In genomic region chr15:79882623-79883267, GRCm38 (mm10) we compare ENCODE assay signal across 8 mouse cellular contexts. TPM values are rescaled to one million over a fixed set of nuclear protein-coding genes. Genes with fewer than 3 reads are reported as not detected.
DNase-seq lines count a peak whose midpoint lies in the region; ATAC-seq and TF ChIP-seq lines count a peak whose summit lies in the region.

No protein-coding gene starts in this region.

- H3K4me3 ChIP-seq in megakaryocyte, embryonic 14.5 days (replicated peaks), result peak overlapping the region; percentile 90
- peak overlapping the region; percentile 46 for H3K4me3 ChIP-seq in cerebellum, adult 2 months (replicated peaks; ENCODE audit: insufficient read depth, low read depth, low read length)
- peak overlapping the region; percentile 60 for H3K4me3 ChIP-seq in heart, embryonic 13.5 days
- peak overlapping the region; percentile 50 for H3K4me3 ChIP-seq in left cerebral cortex, adult 2 months
- H3K4me3 ChIP-seq in midbrain, embryonic 16.5 days (ENCODE audit: low read depth, low read length), result peak overlapping the region; percentile 46

- peak overlapping the region; percentile 80 for H3K9ac ChIP-seq in heart, embryonic 13.5 days
- H3K9ac ChIP-seq in midbrain, embryonic 16.5 days (ENCODE audit: low read depth, low read length), result peak overlapping the region; percentile 70

- peaks cover 20% of the 10 kb centered on the region for H3K4me1 ChIP-seq in megakaryocyte, embryonic 14.5 days
- no peaks in the 10 kb centered on the region for H3K4me1 ChIP-seq in cerebellum, adult 2 months (ENCODE audit: control insufficient read depth, insufficient read depth, low read length)
- peaks cover 31% of the 10 kb centered on the region for H3K4me1 ChIP-seq in heart, embryonic 13.5 days
- H3K4me1 ChIP-seq in midbrain, embryonic 16.5 days (ENCODE audit: control insufficient read depth, insufficient read depth, low read length), result peaks cover 7% of the 10 kb centered on the region; the same call in 1 of the 2 replicates

- no peaks in the 10 kb centered on the region for H3K9me3 ChIP-seq in megakaryocyte, embryonic 14.5 days
- no peaks in the 10 kb centered on the region for H3K9me3 ChIP-seq in heart, embryonic 13.5 days
- no peaks in the 10 kb centered on the region for H3K9me3 ChIP-seq in midbrain, embryonic 16.5 days (replicated peaks; ENCODE audit: control insufficient read depth, low read length, poor library complexity, severe bottlenecking)

- intact Hi-C loops in left cerebral cortex, adult 2 months (cut with DNase I), result loop anchor here (1.0 to 5.0 kb wide), 3 partner anchors 44 to 130 kb away; partner anchors contain the start of genes Cbx6 and Npcd

- peaks cover 22% of the 10 kb centered on the region for H3K27me3 ChIP-seq in megakaryocyte, embryonic 14.5 days (replicated peaks)
- H3K27me3 ChIP-seq in cerebellum, adult 2 months (ENCODE audit: control insufficient read depth, insufficient read depth, low read length), result no peaks in the 10 kb centered on the region
- no peaks in the 10 kb centered on the region for H3K27me3 ChIP-seq in heart, embryonic 13.5 days (replicated peaks)
- no peaks in the 10 kb centered on the region for H3K27me3 ChIP-seq in midbrain, embryonic 16.5 days (ENCODE audit: control insufficient read depth, insufficient read depth, low read depth, low read length)

- TF ChIP-seq CTCF in cerebellum, adult 2 months (IDR thresholded peaks at IDR 0.05; ENCODE audit: borderline replicate concordance, insufficient read depth, low read depth, low read length), result no peak
- TF ChIP-seq CTCF in left cerebral cortex, adult 2 months (IDR thresholded peaks at IDR 0.05), result no peak

- H3K4me2 ChIP-seq in heart, embryonic 13.5 days, result peak overlapping the region; percentile 74
- H3K4me2 ChIP-seq in midbrain, embryonic 16.5 days (ENCODE audit: low read length), result peak overlapping the region; percentile 91

- no peak for ATAC-seq in megakaryocyte, adult 5-6 weeks (ENCODE audit: poor library complexity, severe bottlenecking)
- no peak for ATAC-seq in heart, embryonic 13.5 days (ENCODE audit: extremely low read depth, insufficient number of reproducible peaks, low FRiP score, low TSS enrichment)
- peak; percentile 90 for ATAC-seq in midbrain, embryonic 16.5 days

- WGBS in cerebellum, adult 2 months, result 18% methylated on average over 19 of the region's 19 CpGs
- WGBS in heart, embryonic 13.5 days, result 28% methylated on average over 19 of the region's 19 CpGs
- 12% methylated on average over 19 of the region's 19 CpGs for WGBS in midbrain, embryonic 16.5 days

- peak; percentile 44; the same call in 1 of the 2 replicates for TF ChIP-seq POLR2A in cerebellum, adult 2 months (IDR thresholded peaks at IDR 0.05; ENCODE audit: borderline replicate concordance, insufficient read depth, low read length)

- peak overlapping the region; percentile 24 for H3K27ac ChIP-seq in cerebellum, adult 2 months (ENCODE audit: insufficient read depth, low read length)
- H3K27ac ChIP-seq in heart, embryonic 13.5 days (replicated peaks), result no peak overlapping the region
- H3K27ac ChIP-seq in left cerebral cortex, adult 2 months, result peak overlapping the region; percentile 94
- H3K27ac ChIP-seq in midbrain, embryonic 16.5 days (ENCODE audit: low read length), result peak overlapping the region; percentile 96

- peak; percentile 62 to 71 for DNase-seq in cerebellum, adult 2 months
- peak; percentile 57 to 58 for DNase-seq in left cerebral cortex, adult 2 months (ENCODE audit: extremely low spot score in 1 of 2, low spot score in 2 of 2)
- DNase-seq in urinary bladder, adult 18-20 months (ENCODE audit: low spot score in 2 of 2), result no peak
- DNase-seq in gastrocnemius, postnatal 10 days, result no peak

- H3K36me3 ChIP-seq in megakaryocyte, embryonic 14.5 days (replicated peaks; ENCODE audit: low read length), result no peaks in the 10 kb centered on the region
- no peaks in the 10 kb centered on the region for H3K36me3 ChIP-seq in heart, embryonic 13.5 days
- H3K36me3 ChIP-seq in midbrain, embryonic 16.5 days (ENCODE audit: control insufficient read depth, insufficient read depth, low read length), result no peaks in the 10 kb centered on the region

RNA-seq across cellular contexts. Expression of gene Apobec3, which starts 8.7 kb away (rescaled TPM):
- 0.81 and 1.1 TPM in 2 replicates for polyA plus RNA-seq in megakaryocyte, embryonic 14.5 days (2012; ENCODE audit: insufficient read depth, low replicate concordance)
- total RNA-seq in megakaryocyte, adult 5-6 weeks (2015), result 129 and 148 TPM in 2 replicates
- total RNA-seq in megakaryocyte, adult 5-6 weeks (2017), result 124 and 125 TPM in 2 replicates
- polyA plus RNA-seq in cerebellum, adult 2 months (2012; rRNA removed), result 3.3 and 3.6 TPM in 2 replicates
- polyA plus RNA-seq in heart, embryonic 13.5 days (2015; fragmentation: Nextera tagmentation; extraction: Ambion mirVana), result 13.5 and 13.9 TPM in 2 replicates
- 1 to 10 TPM; 5.1 to 6.1 TPM for total RNA-seq in left cerebral cortex, adult 2 months (2021)
- 3.8 and 4.2 TPM in 2 replicates for polyA plus RNA-seq in midbrain, embryonic 16.5 days (2015; fragmentation: Nextera tagmentation; extraction: Ambion mirVana)
- total RNA-seq in gastrocnemius, postnatal 10 days (2021), result 10 to 100 TPM in 1 of 2 experiments, 1 to 10 TPM in 1; 7.5 to 11.8 TPM

RNA-seq across cellular contexts. Expression of gene Cbx6, which starts 48.3 kb away (rescaled TPM):
- 17.1 and 24.0 TPM in 2 replicates for polyA plus RNA-seq in megakaryocyte, embryonic 14.5 days (2012; ENCODE audit: insufficient read depth, low replicate concordance)
- 2.3 and 3.9 TPM in 2 replicates for total RNA-seq in megakaryocyte, adult 5-6 weeks (2015)
- 3.5 and 6.7 TPM in 2 replicates for total RNA-seq in megakaryocyte, adult 5-6 weeks (2017)
- 183 TPM in 2 replicates for polyA plus RNA-seq in cerebellum, adult 2 months (2012; rRNA removed)
- polyA plus RNA-seq in heart, embryonic 13.5 days (2015; fragmentation: Nextera tagmentation; extraction: Ambion mirVana), result 48.6 and 49.5 TPM in 2 replicates
- total RNA-seq in left cerebral cortex, adult 2 months (2021), result 100 to 1,000 TPM; 370 to 387 TPM
- 73.2 and 73.7 TPM in 2 replicates for polyA plus RNA-seq in midbrain, embryonic 16.5 days (2015; fragmentation: Nextera tagmentation; extraction: Ambion mirVana)
- 10 to 100 TPM; 28.2 to 38.1 TPM for total RNA-seq in gastrocnemius, postnatal 10 days (2021)

RNA-seq across cellular contexts. Expression of gene Npcd, which starts 48.7 kb away (rescaled TPM):
- 0.09 TPM in 1 of 2 replicates, not detected in the other for polyA plus RNA-seq in megakaryocyte, embryonic 14.5 days (2012; ENCODE audit: insufficient read depth, low replicate concordance)
- total RNA-seq in megakaryocyte, adult 5-6 weeks (2015), result not detected in 2 replicates
- not detected in 2 replicates for total RNA-seq in megakaryocyte, adult 5-6 weeks (2017)
- 1.7 and 4.1 TPM in 2 replicates for polyA plus RNA-seq in cerebellum, adult 2 months (2012; rRNA removed)
- not detected in 2 replicates for polyA plus RNA-seq in heart, embryonic 13.5 days (2015; fragmentation: Nextera tagmentation; extraction: Ambion mirVana)
- total RNA-seq in left cerebral cortex, adult 2 months (2021), result 10 to 100 TPM in 1 of 2 experiments, 1 to 10 TPM in 1; 9.7 to 19.7 TPM
- polyA plus RNA-seq in midbrain, embryonic 16.5 days (2015; fragmentation: Nextera tagmentation; extraction: Ambion mirVana), result 0.74 and 1.3 TPM in 2 replicates
- 1 to 10 TPM; 1.0 to 2.5 TPM for total RNA-seq in gastrocnemius, postnatal 10 days (2021)

Comparison
In these comparisons a context has a peak if more than half of its experiments do, and no peak if none do; other contexts are left out.
1. DNase-seq: peak in cerebellum, adult 2 months (2 of 2) and left cerebral cortex, adult 2 months (2 of 2); none in urinary bladder, adult 18-20 months (0 of 2) and gastrocnemius, postnatal 10 days (single experiment).
2. Peak in every context shown above with its lines, with median percentiles within 50 percentile points of each other: H3K4me3 ChIP-seq.